Mouse (Mus musculus): ENCODE measurements at regions not wholly inside any gene's neighbourhood (a gene's known extent, or its start where the extent isn't known, plus 50 kb on each side); places are given as distances from the start of the nearest gene placed in this dataset.

GRCm38 (mm10) chr4:54610101-54610500, 334.7 kb upstream of the Zfp462 start:
- DNase-seq (ENCODE audit: low read depth) = no peak

GRCm38 (mm10) chr4:54611990-54612980, 332.6 kb upstream of the Zfp462 start:
- no peak for DNase-seq (ENCODE audit: low read depth)

- no peak for DNase-seq (ENCODE audit: low read depth)
Observed at GRCm38 (mm10) chr4:54613076-54613475, 331.8 kb upstream of the Zfp462 start.

GRCm38 (mm10) chr4:54613611-54614010, 331.2 kb upstream of the Zfp462 start:
- DNase-seq (ENCODE audit: low read depth) = no peak

GRCm38 (mm10) chr4:54615886-54616285, 329.0 kb upstream of the Zfp462 start:
- no peak for DNase-seq (ENCODE audit: low read depth)

DNA sequence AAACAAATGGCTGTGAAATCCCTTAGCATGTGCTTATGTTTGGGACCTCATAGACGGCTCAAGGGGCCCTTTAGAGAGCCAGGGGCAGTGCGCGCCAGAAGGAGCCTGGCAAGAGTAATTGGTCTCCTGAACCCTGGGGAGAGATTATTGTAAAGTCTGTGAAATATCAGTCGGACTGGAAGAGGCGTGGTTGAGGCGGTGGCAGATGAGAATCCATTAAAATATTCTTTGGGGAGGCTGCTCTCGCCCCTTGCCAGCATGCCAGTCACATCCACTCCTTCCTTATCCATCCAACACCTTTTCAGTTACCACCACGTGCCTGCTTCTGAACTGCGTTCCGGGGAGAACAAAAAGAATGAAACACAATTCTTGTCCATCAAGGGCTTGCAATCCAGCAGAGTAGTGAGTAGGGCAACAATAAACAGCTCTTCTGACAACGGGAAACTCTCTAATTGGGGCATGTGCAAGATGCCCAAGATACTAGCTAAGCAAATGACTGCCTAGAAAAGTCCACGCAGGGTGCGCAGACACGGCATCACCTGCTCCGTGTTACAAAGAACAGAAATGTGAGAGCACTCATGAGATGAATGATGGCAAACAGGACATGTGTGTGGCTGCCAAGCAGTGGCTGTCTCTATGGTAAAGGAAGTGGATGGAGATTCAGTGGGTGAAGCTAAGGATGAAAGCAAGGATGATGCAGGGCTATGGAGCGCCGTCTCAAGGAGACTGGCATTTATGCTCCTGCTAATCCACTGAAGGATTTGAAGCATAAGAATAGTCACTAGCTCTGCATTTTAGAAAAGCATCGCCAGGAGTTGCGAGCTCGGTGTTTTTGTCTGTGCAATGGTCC, 320.6 kb upstream of the Zfp462 start:
- DNase-seq (ENCODE audit: low read depth) = no peak

DNA sequence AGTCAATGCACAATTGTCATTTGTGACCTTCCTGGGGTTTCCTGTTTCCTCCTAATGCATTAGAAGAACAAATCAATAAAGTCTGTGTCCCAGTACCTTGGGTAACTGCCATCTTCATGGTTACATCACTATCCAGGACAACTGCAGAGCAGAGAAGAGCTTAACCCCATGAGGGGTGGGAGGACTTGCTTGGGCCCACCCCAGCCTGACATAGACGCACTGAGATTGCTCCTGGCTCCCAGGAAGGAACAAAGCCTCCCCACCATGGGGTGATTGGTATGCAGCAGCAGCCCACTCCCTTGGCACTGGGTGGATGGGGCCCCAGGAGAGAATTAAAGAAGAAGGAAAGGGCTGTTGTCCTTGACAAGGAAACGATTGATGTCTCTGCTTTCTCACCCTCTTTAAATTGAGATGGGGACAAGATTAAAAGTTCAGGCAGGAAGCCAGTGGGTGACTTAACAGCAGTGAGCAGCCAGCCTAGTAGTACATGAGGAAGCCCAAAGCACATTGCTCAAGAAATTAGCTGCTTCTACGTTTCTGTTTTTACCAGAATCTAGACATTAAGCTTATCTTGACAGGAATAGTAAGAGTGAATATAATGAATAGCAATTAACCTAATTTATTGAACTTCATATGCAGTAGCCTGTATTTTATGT, 307.7 kb upstream of the Zfp462 start:
- peak; percentile 8 for DNase-seq (ENCODE audit: low read depth)

DNA sequence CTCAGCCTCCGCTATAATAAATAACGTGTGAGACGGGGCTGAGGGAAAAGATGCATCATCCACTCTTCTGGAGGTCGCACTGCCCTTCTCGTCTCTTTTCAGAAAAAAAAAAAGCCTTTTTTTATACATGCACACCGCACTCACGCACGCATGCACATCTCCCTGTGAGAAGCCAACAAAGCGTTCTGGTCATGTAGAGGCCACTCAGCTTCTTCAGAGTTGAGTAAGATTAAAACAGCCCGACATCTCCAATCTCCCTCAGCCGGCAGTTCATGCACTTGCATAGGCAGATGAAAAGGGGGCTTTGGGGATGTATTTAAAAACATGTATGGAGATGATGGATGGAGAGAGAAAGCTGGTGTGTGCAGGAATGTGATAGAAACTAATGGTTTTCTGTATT, 298.8 kb upstream of the Zfp462 start:
- no peak for DNase-seq (ENCODE audit: low read depth)

DNA sequence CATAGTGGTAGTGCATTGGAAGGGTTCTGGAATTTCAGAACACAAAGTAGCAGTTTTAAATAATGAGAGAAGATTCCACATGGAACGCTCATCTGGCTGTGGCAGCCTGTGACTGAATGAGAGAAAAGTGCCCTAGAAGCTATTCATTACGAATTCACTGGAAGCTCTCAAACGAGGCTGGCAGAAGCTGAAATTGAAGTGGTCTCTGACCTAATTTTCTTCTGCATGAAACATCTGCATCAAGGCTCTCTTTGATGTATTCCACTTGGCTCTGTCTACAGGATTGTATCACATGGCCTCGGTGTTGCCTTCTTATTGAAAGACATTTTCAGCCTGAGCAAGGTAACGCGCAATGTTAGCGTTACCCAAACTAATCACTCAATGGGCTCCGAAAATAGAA, 298.4 kb upstream of the Zfp462 start:
- no peak for DNase-seq (ENCODE audit: low read depth)

DNA sequence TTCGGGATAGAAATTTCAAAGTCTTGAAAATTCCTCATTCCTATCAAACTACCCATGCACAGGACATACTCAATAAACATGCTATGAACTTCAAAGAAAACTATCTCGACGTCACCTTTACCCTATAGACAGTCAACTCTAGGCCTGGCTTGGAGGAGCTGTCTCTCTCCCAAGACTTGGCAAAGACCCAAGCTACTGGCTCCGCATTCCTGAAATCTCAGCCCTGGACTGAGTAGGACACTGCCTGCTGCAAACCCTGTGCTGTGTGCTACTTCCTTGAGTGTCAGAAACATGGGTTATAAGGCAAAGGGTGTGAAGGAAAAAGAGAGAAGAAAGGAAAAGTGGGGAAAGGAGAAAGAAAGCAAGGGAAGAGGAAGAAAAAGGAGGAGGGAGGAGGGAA, 296.6 kb upstream of the Zfp462 start:
- no peak for DNase-seq (ENCODE audit: low read depth)

DNA sequence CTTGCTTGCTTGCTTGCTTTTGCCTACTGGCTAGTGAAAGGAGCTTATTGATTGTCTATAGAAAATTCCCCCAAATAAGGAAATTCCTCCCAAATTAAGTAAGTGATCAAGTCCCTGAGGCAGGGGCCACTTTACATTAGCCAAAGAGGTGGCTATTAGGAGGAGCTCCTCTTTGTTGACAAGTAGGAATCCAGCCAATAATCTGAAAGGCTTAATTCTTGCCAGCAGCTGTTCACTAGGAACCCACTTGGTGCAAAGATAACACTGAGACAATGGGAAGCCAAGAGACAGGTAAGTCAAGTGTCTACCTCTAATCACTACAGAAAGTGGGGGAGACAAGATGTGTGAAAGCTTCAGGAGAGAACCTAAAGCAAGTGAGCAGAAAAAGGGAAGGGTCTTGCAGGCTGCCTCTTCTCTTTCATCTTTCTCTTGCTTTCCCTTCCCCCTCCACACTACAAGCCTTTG, 293.2 kb upstream of the Zfp462 start:
- DNase-seq (ENCODE audit: low read depth) = no peak

GRCm38 (mm10) chr4:54652111-54653021, 292.5 kb upstream of the Zfp462 start:
- DNase-seq (ENCODE audit: low read depth) = no peak

GRCm38 (mm10) chr4:54653097-54653776, 291.6 kb upstream of the Zfp462 start:
- no peak for DNase-seq (ENCODE audit: low read depth)

Measured in 416B (cell line).